Mouse (Mus musculus) liver, embryonic 15.5 days (tissue): ENCODE results near the gene Per1. TPM values are rescaled to one million over a fixed set of nuclear protein-coding genes. Genes with fewer than 3 reads are reported as not detected.
A peak's percentile ranks its signal among the peaks of the same experiment; 100 is the strongest.
"Not testable (repeated sequence)": the region's sequence is repeated elsewhere in the genome, so short reads cannot be mapped to it uniquely, and the experiment has no call there.

ENCODE experiments used
- ATAC-seq: fragments of 200-750 bp; cut with Nextera tagmentation; 2 replicates; pipeline ENCODE4 v1.8.0; 2017; ENCODE audit warnings: moderate number of reproducible peaks, mild to moderate bottlenecking, moderate library complexity; ENCODE audit not compliant: insufficient read depth
- H3K27ac ChIP-seq: fragments of 300-500 bp; sonication (generic); replicated peaks from 2 replicates; pipeline ENCODE4 v1.5.1; 2015; ENCODE audit warnings: mild to moderate bottlenecking, inconsistent platforms
- H3K27me3 ChIP-seq: fragments of 300-500 bp; sonication (generic); 2 replicates; pipeline ENCODE4 v1.6.1; 2015; ENCODE audit warnings: mild to moderate bottlenecking, inconsistent platforms
- H3K36me3 ChIP-seq: fragments of 300-500 bp; sonication (generic); replicated peaks from 2 replicates; pipeline ENCODE4 v1.6.1; 2015; ENCODE audit warnings: moderate library complexity, mild to moderate bottlenecking, inconsistent platforms
- H3K4me1 ChIP-seq: fragments of 300-500 bp; sonication (generic); replicated peaks from 2 replicates; pipeline ENCODE4 v1.6.1; 2015; ENCODE audit warnings: inconsistent platforms
- H3K4me2 ChIP-seq: fragments of 300-500 bp; sonication (generic); 2 replicates; pipeline ENCODE4 v1.6.1; 2015; ENCODE audit warnings: moderate library complexity, mild to moderate bottlenecking, inconsistent platforms
- H3K4me3 ChIP-seq: fragments of 300-500 bp; sonication (generic); replicated peaks from 2 replicates; pipeline ENCODE4 v1.5.1; 2015; ENCODE audit warnings: mild to moderate bottlenecking, inconsistent platforms
- H3K9ac ChIP-seq: fragments of 300-500 bp; sonication (generic); 2 replicates; pipeline ENCODE4 v1.6.1; 2015; ENCODE audit warnings: moderate library complexity, mild to moderate bottlenecking, inconsistent platforms
- H3K9me3 ChIP-seq: fragments of 300-500 bp; sonication (generic); replicated peaks from 2 replicates; pipeline ENCODE4 v1.6.1; 2016; ENCODE audit warnings: inconsistent platforms
- WGBS: fragments of 180-500 bp; shearing (Covaris S2); methylation state at CpG from one replicate; pipeline ENCODE4 v1.1.7; 2015; ENCODE audit warnings: mixed read lengths; ENCODE audit not compliant: insufficient replicate concordance; 5-methylcytosine and 5-hydroxymethylcytosine counted together
- polyA plus RNA-seq: library from polyadenylated mRNA; unstranded; fragments of >200 nt; fragmentation: Nextera tagmentation; extraction: Ambion mirVana; gene quantifications from 2 replicates; pipeline ENCODE4 v1.2.1, GENCODE M21; 2015

Per1 gene
- polyA plus RNA-seq, 1 experiment from 2014 or later: 7.6 TPM

- no peak overlapping the region for H3K27ac ChIP-seq
- no peak overlapping the region for H3K9ac ChIP-seq
- peaks cover 87% of the 10 kb centered on the region for H3K4me1 ChIP-seq
- no peaks in the 10 kb centered on the region for H3K9me3 ChIP-seq
- no peak overlapping the region for H3K4me3 ChIP-seq
- H3K36me3 ChIP-seq: peaks cover 34% of the 10 kb centered on the region
- no peak overlapping the region for H3K4me2 ChIP-seq
- WGBS: 74% methylated on average over 4 of the region's 4 CpGs
- ATAC-seq: no peak
- H3K27me3 ChIP-seq: no peaks in the 10 kb centered on the region
These were observed 2.1 kb upstream of the Per1 start for GRCm38 (mm10) chr11:69092871-69093270.

GRCm38 (mm10) chr11:69093856-69094255 lies 1.2 kb upstream of the Per1 start:
- peak overlapping the region; percentile 94; the same call in 1 of the 2 replicates for H3K27ac ChIP-seq
- peaks cover 90% of the 10 kb centered on the region for H3K4me1 ChIP-seq
- peaks cover 34% of the 10 kb centered on the region for H3K36me3 ChIP-seq
- ATAC-seq, H3K9me3 ChIP-seq, H3K27me3 ChIP-seq, H3K4me3 ChIP-seq, H3K9ac ChIP-seq: not testable (repeated sequence)
- H3K4me2 ChIP-seq: 0 out of 2 replicates have a peak overlapping the region, but pooled peaks have one; percentile 94
- 82% methylated on average over 7 of the region's 7 CpGs for WGBS

GRCm38 (mm10) chr11:69095511-69096231 lies 654 bp downstream of the Per1 start:
- Histone ChIP-seq H3K4me1 (peaks cover 90% of the 10 kb centered on the region), H3K4me2 (peak overlapping the region; percentile 94), H3K9ac (peak overlapping the region; percentile 77), H3K27ac (peak overlapping the region; percentile 94), H3K36me3 (peaks cover 25% of the 10 kb centered on the region), H3K27me3 (no peaks in the 10 kb centered on the region), H3K9me3 (no peaks in the 10 kb centered on the region), H3K4me3 (peak overlapping the region; percentile 67)
- 1% methylated on average over 27 of the region's 27 CpGs for WGBS
- no peak for ATAC-seq

GRCm38 (mm10) chr11:69096360-69096986 lies 1.5 kb downstream of the Per1 start:
- peak overlapping the region; percentile 94 for H3K27ac ChIP-seq
- peak overlapping the region; percentile 77 for H3K9ac ChIP-seq
- peak overlapping the region; percentile 94 for H3K4me2 ChIP-seq
- H3K36me3 ChIP-seq: peaks cover 25% of the 10 kb centered on the region
- no peaks in the 10 kb centered on the region for H3K9me3 ChIP-seq
- H3K27me3 ChIP-seq: no peaks in the 10 kb centered on the region
- WGBS: 16% methylated on average over 9 of the region's 9 CpGs
- H3K4me1 ChIP-seq: peaks cover 87% of the 10 kb centered on the region
- no peak for ATAC-seq
- peak overlapping the region; percentile 67 for H3K4me3 ChIP-seq

GRCm38 (mm10) chr11:69096987-69097900 lies 2.2 kb downstream of the Per1 start:
- H3K27ac ChIP-seq: peak overlapping the region; percentile 94
- H3K9me3 ChIP-seq: no peaks in the 10 kb centered on the region
- H3K4me1 ChIP-seq: peaks cover 81% of the 10 kb centered on the region
- H3K36me3 ChIP-seq: peaks cover 25% of the 10 kb centered on the region
- WGBS: 2% methylated on average over 29 of the region's 29 CpGs
- ATAC-seq: peak; percentile 40
- H3K4me3 ChIP-seq: peak overlapping the region; percentile 67
- no peaks in the 10 kb centered on the region for H3K27me3 ChIP-seq
- peak overlapping the region; percentile 77 for H3K9ac ChIP-seq
- peak overlapping the region; percentile 94 for H3K4me2 ChIP-seq

GRCm38 (mm10) chr11:69098039-69098761 lies 3.2 kb downstream of the Per1 start:
- H3K27ac ChIP-seq: peak overlapping the region; percentile 94
- peak overlapping the region; percentile 19; the same call in 1 of the 2 replicates for H3K9ac ChIP-seq
- H3K27me3 ChIP-seq: no peaks in the 10 kb centered on the region
- H3K4me2 ChIP-seq: peak overlapping the region; percentile 94
- no peaks in the 10 kb centered on the region for H3K9me3 ChIP-seq
- 30% methylated on average over 8 of the region's 8 CpGs for WGBS
- peaks cover 29% of the 10 kb centered on the region for H3K36me3 ChIP-seq
- no peak for ATAC-seq
- H3K4me1 ChIP-seq: peaks cover 74% of the 10 kb centered on the region
- H3K4me3 ChIP-seq: peak overlapping the region; percentile 67

GRCm38 (mm10) chr11:69098762-69099091 lies 3.7 kb downstream of the Per1 start:
- peak overlapping the region; percentile 94 for H3K4me2 ChIP-seq
- H3K4me3 ChIP-seq: peak overlapping the region; percentile 67
- H3K9ac ChIP-seq: peak overlapping the region; percentile 70
- H3K27ac ChIP-seq: peak overlapping the region; percentile 94
- under 1% methylated on average over 19 of the region's 19 CpGs for WGBS
- H3K36me3 ChIP-seq: peaks cover 35% of the 10 kb centered on the region
- H3K9me3 ChIP-seq: no peaks in the 10 kb centered on the region
- ATAC-seq: peak; percentile 34
- H3K27me3 ChIP-seq: no peaks in the 10 kb centered on the region
- peaks cover 72% of the 10 kb centered on the region for H3K4me1 ChIP-seq

GRCm38 (mm10) chr11:69099177-69099914 lies 4.3 kb downstream of the Per1 start:
- H3K4me1 ChIP-seq: peaks cover 66% of the 10 kb centered on the region
- under 1% methylated on average over 22 of the region's 22 CpGs for WGBS
- no peak for ATAC-seq
- peak overlapping the region; percentile 67 for H3K4me3 ChIP-seq
- no peaks in the 10 kb centered on the region for H3K27me3 ChIP-seq
- H3K27ac ChIP-seq: peak overlapping the region; percentile 94
- no peaks in the 10 kb centered on the region for H3K9me3 ChIP-seq
- H3K9ac ChIP-seq: peak overlapping the region; percentile 70
- H3K36me3 ChIP-seq: peaks cover 41% of the 10 kb centered on the region
- H3K4me2 ChIP-seq: peak overlapping the region; percentile 94

GRCm38 (mm10) chr11:69099915-69100345 lies 4.9 kb downstream of the Per1 start:
- H3K36me3 ChIP-seq: peaks cover 47% of the 10 kb centered on the region
- peak overlapping the region; percentile 94 for H3K27ac ChIP-seq
- H3K4me3 ChIP-seq: peak overlapping the region; percentile 67
- peaks cover 62% of the 10 kb centered on the region for H3K4me1 ChIP-seq
- ATAC-seq: no peak
- 1% methylated on average over 23 of the region's 23 CpGs for WGBS
- H3K4me2 ChIP-seq: peak overlapping the region; percentile 94
- H3K9me3 ChIP-seq: no peaks in the 10 kb centered on the region
- H3K9ac ChIP-seq: peak overlapping the region; percentile 70
- H3K27me3 ChIP-seq: no peaks in the 10 kb centered on the region
